Mouse (Mus musculus) MEL (cell line): ENCODE measurements around the gene Wdr72. TPM values are rescaled to one million over a fixed set of nuclear protein-coding genes. Genes with fewer than 3 reads are reported as not detected.

Experiments
- DNase-seq: peaks from one replicate; pipeline ENCODE4 v3.0.0; 2011; ENCODE audit warnings: low read depth, low spot score
- H3K27ac ChIP-seq: 2 replicates; pipeline ENCODE4 v1.5.1; 2012; ENCODE audit warnings: low read depth, mild to moderate bottlenecking, control low read depth, low read length, moderate library complexity; ENCODE audit not compliant: control insufficient read depth
- H3K27me3 ChIP-seq, 2 experiments: fragments of 150-350 bp in 1 of 2; sonication (generic) in 1 of 2; 2 replicates each; pipeline ENCODE4 v1.6.1; 2012; ENCODE audit warnings: low read length in 2 of 2, mild to moderate bottlenecking in 2 of 2, improper control_type of control experiment in 1 of 2, moderate library complexity in 1 of 2; ENCODE audit not compliant: insufficient read depth in 2 of 2, control insufficient read depth in 1 of 2
- H3K36me3 ChIP-seq, 2 experiments: 2 replicates each; pipeline ENCODE4 v1.6.1; 2012 to 2014; ENCODE audit warnings: low read length in 2 of 2, improper control_type of control experiment in 1 of 2, inconsistent platforms in 1 of 2, mild to moderate bottlenecking in 1 of 2; ENCODE audit not compliant: insufficient read depth in 2 of 2, control insufficient read depth in 1 of 2
- H3K4me1 ChIP-seq, 2 experiments: fragments of 150-350 bp in 1 of 2; sonication (generic) in 1 of 2; 2 replicates each; pipeline ENCODE4 v1.6.1; 2012; ENCODE audit warnings: low read length in 2 of 2, improper control_type of control experiment in 1 of 2, mild to moderate bottlenecking in 1 of 2; ENCODE audit not compliant: insufficient read depth in 2 of 2, control insufficient read depth in 1 of 2
- H3K4me3 ChIP-seq, 2 experiments: fragments of 150-350 bp in 1 of 2; sonication (generic) in 1 of 2; 2 replicates each; pipeline ENCODE4 v1.5.1; 2012; ENCODE audit warnings: low read depth in 2 of 2, low read length in 2 of 2, mild to moderate bottlenecking in 2 of 2, moderate library complexity in 2 of 2, control low read depth in 1 of 2, improper control_type of control experiment in 1 of 2; ENCODE audit not compliant: control insufficient read depth in 1 of 2, insufficient read depth in 1 of 2
- H3K79me2 ChIP-seq: 2 replicates; pipeline ENCODE4 v1.6.1; 2012; ENCODE audit warnings: mild to moderate bottlenecking, low read length, moderate library complexity; ENCODE audit not compliant: control insufficient read depth, poor library complexity, insufficient read depth
- H3K9ac ChIP-seq: 2 replicates; pipeline ENCODE4 v1.6.1; 2012; ENCODE audit warnings: low read depth, mild to moderate bottlenecking, control low read depth, low read length, moderate library complexity; ENCODE audit not compliant: control insufficient read depth, poor library complexity, severe bottlenecking
- H3K9me3 ChIP-seq: fragments of 150-350 bp; sonication (generic); replicated peaks from 2 replicates; pipeline ENCODE4 v1.6.1; 2012; ENCODE audit warnings: mild to moderate bottlenecking, low read length, improper control_type of control experiment, moderate library complexity; ENCODE audit not compliant: insufficient read depth
- BHLHE40 ChIP-seq: IDR thresholded peaks from 2 replicates; pipeline ENCODE4 v1.6.1; 2012; ENCODE audit warnings: low read depth, mild to moderate bottlenecking, inconsistent platforms, low read length, improper control_type of control experiment, borderline replicate concordance
- CHD1 ChIP-seq: IDR thresholded peaks from 2 replicates; pipeline ENCODE4 v1.6.1; 2012; ENCODE audit warnings: low read depth, mild to moderate bottlenecking, inconsistent platforms, low read length, improper control_type of control experiment
- CTCF ChIP-seq, 3 experiments: IDR thresholded peaks in 2 of 3; conservative IDR thresholded peaks in 1 of 3; 2 replicates each; pipeline ENCODE4 v1.5.1; 2011 to 2012; ENCODE audit warnings: low read length in 3 of 3, low read depth in 2 of 3, mild to moderate bottlenecking in 2 of 3, improper control_type of control experiment in 1 of 3, inconsistent platforms in 1 of 3, mixed read lengths in 1 of 3, moderate library complexity in 1 of 3; ENCODE audit not compliant: control insufficient read depth in 1 of 3, insufficient read depth in 1 of 3, poor library complexity in 1 of 3, severe bottlenecking in 1 of 3
- ELF1 ChIP-seq: IDR thresholded peaks from 2 replicates; pipeline ENCODE4 v1.6.1; 2014; ENCODE audit warnings: low read depth, mild to moderate bottlenecking, inconsistent platforms, low read length, improper control_type of control experiment, moderate library complexity
- EP300 ChIP-seq, 2 experiments: IDR thresholded peaks; 2 replicates each; pipeline ENCODE4 v1.6.1; 2011; ENCODE audit warnings: improper control_type of control experiment in 2 of 2, low read length in 2 of 2, low read depth in 1 of 2, mild to moderate bottlenecking in 1 of 2
- GABPA ChIP-seq: IDR thresholded peaks from 2 replicates; pipeline ENCODE4 v1.6.1; 2012; ENCODE audit warnings: low read depth, mild to moderate bottlenecking, inconsistent platforms, low read length, improper control_type of control experiment, moderate library complexity
- JUND ChIP-seq: IDR thresholded peaks from 2 replicates; pipeline ENCODE4 v1.6.1; 2011; ENCODE audit warnings: low read depth, mild to moderate bottlenecking, improper control_type of control experiment, low read length
- KAT2A ChIP-seq: conservative IDR thresholded peaks from 2 replicates; pipeline ENCODE4 v1.6.1; 2012; ENCODE audit warnings: low read depth, low read length, improper control_type of control experiment, inconsistent platforms
- MAZ ChIP-seq: IDR thresholded peaks from 2 replicates; pipeline ENCODE4 v1.6.1; 2012; ENCODE audit warnings: low read depth, mild to moderate bottlenecking, inconsistent platforms, low read length, improper control_type of control experiment
- MEF2A ChIP-seq: IDR thresholded peaks from 2 replicates; pipeline ENCODE4 v1.6.1; 2014; ENCODE audit warnings: low read depth, mild to moderate bottlenecking, inconsistent platforms, low read length, improper control_type of control experiment; ENCODE audit not compliant: poor library complexity, insufficient replicate concordance, severe bottlenecking; ENCODE audit errors: extremely low read depth
- MXI1 ChIP-seq: IDR thresholded peaks from 2 replicates; pipeline ENCODE4 v1.6.1; 2011; ENCODE audit warnings: mild to moderate bottlenecking, low read depth, low read length, improper control_type of control experiment
- MYB ChIP-seq: IDR thresholded peaks from 2 replicates; pipeline ENCODE4 v1.6.1; 2011; ENCODE audit warnings: mild to moderate bottlenecking, low read depth, low read length, improper control_type of control experiment
- NELFE ChIP-seq: IDR thresholded peaks from 2 replicates; pipeline ENCODE4 v1.6.1; 2011; ENCODE audit warnings: low read depth, low read length, improper control_type of control experiment
- POLR2A ChIP-seq, 2 experiments: IDR thresholded peaks; 2 replicates each; pipeline ENCODE4 v1.6.1; 2011 to 2012; ENCODE audit warnings: low read length in 2 of 2, mild to moderate bottlenecking in 2 of 2, control low read depth in 1 of 2, improper control_type of control experiment in 1 of 2, low read depth in 1 of 2, moderate library complexity in 1 of 2; ENCODE audit not compliant: control insufficient read depth in 1 of 2, insufficient read depth in 1 of 2, poor library complexity in 1 of 2
- POLR2AphosphoS2 ChIP-seq: IDR thresholded peaks from 2 replicates; pipeline ENCODE4 v1.6.1; 2011; ENCODE audit warnings: low read length, improper control_type of control experiment
- POLR2AphosphoS5 ChIP-seq: IDR thresholded peaks from 2 replicates; pipeline ENCODE4 v1.6.1; 2012; ENCODE audit warnings: low read depth, borderline replicate concordance, mild to moderate bottlenecking, inconsistent platforms, low read length, moderate library complexity, mixed read lengths
- RCOR1 ChIP-seq: IDR thresholded peaks from 2 replicates; pipeline ENCODE4 v1.6.1; 2012; ENCODE audit warnings: low read depth, mild to moderate bottlenecking, inconsistent platforms, low read length, improper control_type of control experiment
- SIN3A ChIP-seq: IDR thresholded peaks from 2 replicates; pipeline ENCODE4 v1.6.1; 2012; ENCODE audit warnings: low read length, improper control_type of control experiment, inconsistent platforms
- SMC3 ChIP-seq: IDR thresholded peaks from 2 replicates; pipeline ENCODE4 v1.6.1; 2011; ENCODE audit warnings: low read depth, low read length, improper control_type of control experiment
- TBP ChIP-seq: IDR thresholded peaks from 2 replicates; pipeline ENCODE4 v1.8.0; 2011; ENCODE audit warnings: low read depth, low read length, improper control_type of control experiment
- TCF12 ChIP-seq: IDR thresholded peaks from 2 replicates; pipeline ENCODE4 v1.6.1; 2014; ENCODE audit warnings: low read depth, mild to moderate bottlenecking, inconsistent platforms, low read length, improper control_type of control experiment, moderate library complexity
- UBTF ChIP-seq: IDR thresholded peaks from 2 replicates; pipeline ENCODE4 v1.6.1; 2012; ENCODE audit warnings: low read depth, mild to moderate bottlenecking, inconsistent platforms, low read length, improper control_type of control experiment, moderate library complexity, borderline replicate concordance; ENCODE audit not compliant: insufficient read depth
- USF2 ChIP-seq, 2 experiments: IDR thresholded peaks; 2 replicates each; pipeline ENCODE4 v1.6.1; 2011 to 2012; ENCODE audit warnings: improper control_type of control experiment in 2 of 2, low read length in 2 of 2, borderline replicate concordance in 1 of 2, inconsistent platforms in 1 of 2, low read depth in 1 of 2, mild to moderate bottlenecking in 1 of 2; ENCODE audit not compliant: insufficient read depth in 1 of 2
- ZC3H11A ChIP-seq: IDR thresholded peaks from 2 replicates; pipeline ENCODE4 v1.6.1; 2012; ENCODE audit warnings: low read depth, mild to moderate bottlenecking, inconsistent platforms, low read length, improper control_type of control experiment
- polyA plus RNA-seq, 2 experiments: library from polyadenylated mRNA; stranded (reverse) in 1 of 2; unstranded in 1 of 2; fragments of >175 nt in 1 of 2; fragments of >200 nt in 1 of 2; gene quantifications; 2 replicates each; pipeline versions ENCODE4 v1.2.1 to v1.2.4; 2012; ENCODE audit warnings: low replicate concordance in 2 of 2, low read depth in 1 of 2; ENCODE audit not compliant: insufficient read length in 2 of 2, insufficient read depth in 1 of 2, missing spikeins in 1 of 2
- total RNA-seq: library from RNA; depleted of rRNA; stranded (reverse); fragments of 300-350 nt; gene quantifications from 2 replicates; pipeline ENCODE4 v1.2.3, GENCODE M21; 2012

The Wdr72 gene
- total and polyA plus RNA-seq, 3 experiments = not detected

DNA sequence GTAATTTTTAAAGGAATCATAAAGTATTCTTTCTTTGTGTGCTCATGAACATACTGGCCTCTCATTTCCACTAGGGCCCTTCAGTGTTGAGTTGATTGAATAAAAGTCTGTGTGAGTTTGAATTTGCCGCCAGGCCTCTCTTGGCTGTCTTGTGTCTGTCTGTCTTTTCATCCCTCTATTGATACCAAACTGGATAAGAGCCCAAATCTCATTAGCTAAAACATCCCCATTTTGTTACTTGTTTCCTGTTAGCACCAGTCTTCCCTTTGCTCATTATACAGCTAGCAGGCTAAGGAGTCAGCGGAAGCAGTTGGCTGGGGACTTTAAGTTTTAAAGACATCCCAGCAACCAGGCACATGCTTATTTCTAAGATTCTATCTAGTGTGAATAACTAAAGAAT lies 84.7 kb downstream of the Wdr72 start:
- H3K27ac ChIP-seq = no peak overlapping the region
- H3K9ac ChIP-seq = no peak overlapping the region
- no peak overlapping the region for H3K4me3 ChIP-seq
- no peak for DNase-seq
- H3K36me3 ChIP-seq = no peaks in the 10 kb centered on the region
- TF ChIP-seq NELFE (no peak), BHLHE40 (no peak), MXI1 (no peak), USF2 (IDR thresholded peaks at IDR 0.05; ENCODE audit: borderline replicate concordance in 1 of 2, insufficient read depth in 1 of 2, low read depth in 1 of 2, low read length in 2 of 2) (no peak), UBTF (no peak), MYB (no peak), POLR2AphosphoS5 (no peak), SMC3 (no peak), TCF12 (no peak), MAZ (no peak), POLR2A (IDR thresholded peaks at IDR 0.05; ENCODE audit: control insufficient read depth in 1 of 2, insufficient read depth in 1 of 2, low read depth in 1 of 2, low read length in 2 of 2, poor library complexity in 1 of 2) (no peak), POLR2AphosphoS2 (no peak), ZC3H11A (no peak), MEF2A (no peak), KAT2A (no peak), CHD1 (no peak), TBP (no peak), JUND (no peak), EP300 (IDR thresholded peaks at IDR 0.05; ENCODE audit: low read depth in 1 of 2, low read length in 2 of 2) (no peak)
- no peaks in the 10 kb centered on the region for H3K9me3 ChIP-seq
- no peaks in the 10 kb centered on the region for H3K79me2 ChIP-seq
- H3K4me1 ChIP-seq = no peaks in the 10 kb centered on the region
- H3K27me3 ChIP-seq = no peaks in the 10 kb centered on the region

DNA sequence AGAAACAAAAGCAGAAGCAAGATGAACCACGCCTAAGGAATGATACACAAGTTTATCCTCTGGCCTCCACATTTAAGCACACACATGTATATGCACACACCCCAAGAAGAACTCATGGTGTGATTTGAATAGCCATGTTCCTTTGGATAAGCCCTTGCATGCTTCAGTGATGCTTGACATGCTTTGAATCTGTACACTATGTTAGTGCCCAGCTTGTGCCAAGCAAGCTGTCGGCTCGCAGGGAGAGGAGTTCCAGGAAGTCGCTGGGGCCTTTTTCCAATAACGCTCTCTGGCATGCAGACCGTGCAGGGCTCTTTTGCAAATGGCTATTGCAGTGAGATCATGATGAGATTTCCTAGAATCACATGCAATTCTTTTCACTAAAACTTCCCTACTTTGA lies 118.1 kb downstream of the Wdr72 start:
- DNase-seq = no peak
- Histone ChIP-seq H3K79me2 (no peaks in the 10 kb centered on the region), H3K36me3 (no peaks in the 10 kb centered on the region), H3K27me3 (no peaks in the 10 kb centered on the region), H3K9ac (no peak overlapping the region), H3K4me3 (no peak overlapping the region), H3K9me3 (no peaks in the 10 kb centered on the region), H3K27ac (no peak overlapping the region), H3K4me1 (no peaks in the 10 kb centered on the region)
- TF ChIP-seq POLR2A (IDR thresholded peaks at IDR 0.05; ENCODE audit: control insufficient read depth in 1 of 2, insufficient read depth in 1 of 2, low read depth in 1 of 2, low read length in 2 of 2, poor library complexity in 1 of 2) (no peak), JUND (no peak), RCOR1 (no peak), ELF1 (no peak), MEF2A (no peak), SIN3A (no peak), UBTF (no peak), GABPA (no peak), CTCF (IDR thresholded peaks at IDR 0.05 in 2 of 3, conservative IDR thresholded peaks at IDR 0.05 in 1 of 3; ENCODE audit: control insufficient read depth in 1 of 3, insufficient read depth in 1 of 3, low read depth in 2 of 3, low read length in 3 of 3, poor library complexity in 1 of 3, severe bottlenecking in 1 of 3) (no peak), MAZ (no peak), POLR2AphosphoS2 (no peak)
